Mouse (Mus musculus) adrenal gland (tissue): ENCODE data around the gene Kcnk15.

Source experiments
- intact Hi-C: fragments of 180-260 bp; cut with DNase I; formaldehyde crosslinking; loops from one replicate; pipeline ENCODE4 v1.15.1; 2025
- long read RNA-seq, 2 experiments: library from polyadenylated mRNA; unstranded; transcript quantifications; one replicate each; pipeline ENCODE4 v2.0.0; 2020; ENCODE audit warnings: borderline replicate concordance in 1 of 2; ENCODE audit not compliant: insufficient replicate concordance in 1 of 2

Kcnk15 gene
- long read RNA-seq, experiment 1: 0 reads
- long read RNA-seq, experiment 2: 0 reads

- intact Hi-C loops: no loop called here
These were observed at the start of gene Kcnk15 for GRCm38 (mm10) chr2:163853461-163853901. Gene Kcnk15 (plus strand): TSS chr2:163853651.

GRCm38 (mm10) chr2:163803838-163804237 is 49.6 kb upstream of the Kcnk15 start:
- intact Hi-C loops: no loop called here

- intact Hi-C loops: no loop called here
These were observed 44.3 kb upstream of the Kcnk15 start for GRCm38 (mm10) chr2:163809166-163809565.

GRCm38 (mm10) chr2:163809704-163810103 is 43.7 kb upstream of the Kcnk15 start:
- intact Hi-C loops: no loop called here

- intact Hi-C loops: no loop called here
These were observed 40.4 kb upstream of the Kcnk15 start for GRCm38 (mm10) chr2:163813077-163813476.

- intact Hi-C loops: no loop called here
These were observed 38.5 kb upstream of the Kcnk15 start for GRCm38 (mm10) chr2:163814739-163815465.

GRCm38 (mm10) chr2:163820607-163821006 is 32.8 kb upstream of the Kcnk15 start, which contains the start of gene Ccn5:
Gene Ccn5 (plus strand): TSS chr2:163820861.
- intact Hi-C loops: no loop called here

GRCm38 (mm10) chr2:163823248-163823647 is 30.2 kb upstream of the Kcnk15 start:
- intact Hi-C loops: no loop called here

- intact Hi-C loops: no loop called here
These were observed 29.7 kb upstream of the Kcnk15 start for GRCm38 (mm10) chr2:163823771-163824170.

- intact Hi-C loops: no loop called here
These were observed 27.6 kb upstream of the Kcnk15 start for GRCm38 (mm10) chr2:163825861-163826260.

- intact Hi-C loops: no loop called here
These were observed 27.0 kb upstream of the Kcnk15 start for GRCm38 (mm10) chr2:163826494-163826893.

GRCm38 (mm10) chr2:163831163-163831562 is 22.3 kb upstream of the Kcnk15 start:
- intact Hi-C loops: loop anchor here (10.0 kb wide), 1 partner anchor 46 kb away; no protein-coding TSS in a partner anchor

- intact Hi-C loops: loop anchor here (10.0 kb wide), 1 partner anchor 53 kb away; no protein-coding TSS in a partner anchor
These were observed 15.4 kb upstream of the Kcnk15 start for GRCm38 (mm10) chr2:163838043-163838442.

- intact Hi-C loops: loop anchor here (10.0 kb wide), 1 partner anchor 55 kb away; no protein-coding TSS in a partner anchor
These were observed 13.9 kb upstream of the Kcnk15 start for GRCm38 (mm10) chr2:163839519-163839918.

GRCm38 (mm10) chr2:163842043-163842442 is 11.4 kb upstream of the Kcnk15 start:
- intact Hi-C loops: no loop called here

GRCm38 (mm10) chr2:163857233-163857632 is 3.8 kb downstream of the Kcnk15 start:
- intact Hi-C loops: loop anchor here (5.0 kb wide), 4 partner anchors 50 to 110 kb away; no protein-coding TSS in a partner anchor

- intact Hi-C loops: loop anchor here (5.0 kb wide), 4 partner anchors 49 to 109 kb away; no protein-coding TSS in a partner anchor
These were observed 5.0 kb downstream of the Kcnk15 start for GRCm38 (mm10) chr2:163858254-163858947.

- intact Hi-C loops: no loop called here
These were observed 11.9 kb downstream of the Kcnk15 start for GRCm38 (mm10) chr2:163865311-163865710.

GRCm38 (mm10) chr2:163866061-163866460 is 12.6 kb downstream of the Kcnk15 start:
- intact Hi-C loops: no loop called here

GRCm38 (mm10) chr2:163869783-163870182 is 16.3 kb downstream of the Kcnk15 start:
- intact Hi-C loops: loop anchor here (5.0 kb wide), 1 partner anchor 48 kb away; the partner anchor contains the start of gene Rims4

GRCm38 (mm10) chr2:163871266-163871665 is 17.8 kb downstream of the Kcnk15 start:
- intact Hi-C loops: loop anchor here (5.0 kb wide), 1 partner anchor 46 kb away; the partner anchor contains the start of gene Rims4

- intact Hi-C loops: loop anchor here (5.0 kb wide), 1 partner anchor 45 kb away; the partner anchor contains the start of gene Rims4
These were observed 18.5 kb downstream of the Kcnk15 start for GRCm38 (mm10) chr2:163871906-163872305.
